ENCODE assay signal across 14 mouse cellular contexts in the genomic region with DNA sequence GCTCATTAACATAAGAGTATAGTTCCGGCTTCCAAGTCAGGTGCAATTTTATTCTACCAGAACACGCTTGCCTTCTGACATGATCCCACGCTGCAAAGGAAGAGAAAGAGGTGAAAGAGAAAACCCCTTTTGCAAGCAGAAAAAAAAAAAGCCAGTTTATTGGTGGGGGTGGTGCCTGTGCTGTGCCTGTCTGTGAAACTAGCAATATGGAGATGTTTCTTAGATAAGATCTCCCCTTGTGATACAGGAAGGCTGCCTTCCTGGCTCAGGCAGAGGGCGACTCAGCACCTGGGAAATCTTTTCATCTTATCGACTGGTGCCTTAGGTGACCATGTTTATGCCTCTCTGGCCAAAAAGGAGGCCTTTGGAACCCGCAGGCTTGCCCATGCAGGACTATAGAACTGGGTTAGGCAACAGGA.
DNase-seq lines count a peak whose midpoint lies in the region.
"Had no signal": no experiment of that assay in that cellular context is flagged by ENCODE, and none has a peak within 500 bp of the region (broad histone marks: within the 10 kb centered on the region; RNA-seq: fewer than 3 reads in every experiment).

No protein-coding gene starts in this region.

- DNase-seq in urinary bladder, adult 18-20 months (ENCODE audit: low spot score in 2 of 2), result peak; percentile 22 to 25
- no peak for DNase-seq in urinary bladder, postnatal 4 days (ENCODE audit: low spot score in 2 of 2)
- peak; percentile 31 for DNase-seq in T-cell, adult 2 months (ENCODE audit: low spot score)
- peak; percentile 42 for DNase-seq in induced T-regulatory cell, adult 2 months (ENCODE audit: low read depth)
- peak; percentile 47 to 56 for DNase-seq in thymus, postnatal 36 days
- DNase-seq in lung, postnatal 36 days, result no peak
- DNase-seq in spleen, postnatal 4 days (ENCODE audit: low spot score in 2 of 2), result no peak
- DNase-seq: adrenal gland, adult 2 months; cerebellum, adult 9-10 months; gastrocnemius, postnatal 36 days; kidney, postnatal 10 days; lung, adult 18-20 months; lung, postnatal 4 days; right cerebral cortex, postnatal 4 days had no signal

Comparison
In these comparisons a context has a peak if more than half of its experiments do, and no peak if none do; other contexts are left out.
1. DNase-seq: peak in urinary bladder, adult 18-20 months (2 of 2), T-cell, adult 2 months (single experiment), induced T-regulatory cell, adult 2 months (single experiment) and thymus, postnatal 36 days (2 of 2); none in urinary bladder, postnatal 4 days (0 of 2), lung, postnatal 36 days (single experiment) and spleen, postnatal 4 days (0 of 2).